Mouse (Mus musculus): ENCODE results near the gene Tmem88. TPM values are rescaled to one million over a fixed set of nuclear protein-coding genes. Genes with fewer than 3 reads are reported as not detected.

Gene Tmem88
- polyA plus RNA-seq, 1 experiment from 2014 or later: 40.5 TPM

- H3K4me3 ChIP-seq: peak overlapping the region; percentile 70
- peaks cover 48% of the 10 kb centered on the region for H3K36me3 ChIP-seq
- H3K9me3 ChIP-seq: no peaks in the 10 kb centered on the region
- H3K9ac ChIP-seq: peak overlapping the region; percentile 98
- under 1% methylated on average over 44 of the region's 46 CpGs for WGBS
- peak overlapping the region; percentile 99 for H3K27ac ChIP-seq (replicated peaks)
- 0 out of 2 replicates have a peak, but pooled peaks have one; percentile 9 for ATAC-seq (ENCODE audit: extremely low read depth, insufficient number of reproducible peaks, low FRiP score, low TSS enrichment)
- peaks cover 42% of the 10 kb centered on the region for H3K4me1 ChIP-seq
- H3K4me2 ChIP-seq: peak overlapping the region; percentile 99
- no peaks in the 10 kb centered on the region for H3K27me3 ChIP-seq (replicated peaks)
Observed at GRCm38 (mm10) chr11:69409378-69410044, 11.5 kb upstream of the Tmem88 start.

- peaks cover 56% of the 10 kb centered on the region for H3K36me3 ChIP-seq
- ATAC-seq (ENCODE audit: extremely low read depth, insufficient number of reproducible peaks, low FRiP score, low TSS enrichment): peak; percentile 48; the same call in 1 of the 2 replicates
- under 1% methylated on average over 33 of the region's 33 CpGs for WGBS
- no peaks in the 10 kb centered on the region for H3K9me3 ChIP-seq
- peak overlapping the region; percentile 70 for H3K4me3 ChIP-seq
- no peaks in the 10 kb centered on the region for H3K27me3 ChIP-seq (replicated peaks)
- H3K4me2 ChIP-seq: peak overlapping the region; percentile 99
- peaks cover 34% of the 10 kb centered on the region for H3K4me1 ChIP-seq
- peak overlapping the region; percentile 99 for H3K27ac ChIP-seq (replicated peaks)
- H3K9ac ChIP-seq: peak overlapping the region; percentile 98
Observed at GRCm38 (mm10) chr11:69408541-69409377, 10.7 kb upstream of the Tmem88 start.

GRCm38 (mm10) chr11:69407724-69408004 is 9.6 kb upstream of the Tmem88 start:
- peak overlapping the region; percentile 99 for H3K4me2 ChIP-seq
- no peak overlapping the region for H3K27ac ChIP-seq (replicated peaks)
- peaks cover 24% of the 10 kb centered on the region for H3K4me1 ChIP-seq
- no peaks in the 10 kb centered on the region for H3K9me3 ChIP-seq
- no peak for ATAC-seq (ENCODE audit: extremely low read depth, insufficient number of reproducible peaks, low FRiP score, low TSS enrichment)
- peak overlapping the region; percentile 70; the same call in 1 of the 2 replicates for H3K4me3 ChIP-seq
- 85% methylated on average over 4 of the region's 4 CpGs for WGBS
- no peaks in the 10 kb centered on the region for H3K27me3 ChIP-seq (replicated peaks)
- H3K9ac ChIP-seq: peak overlapping the region; percentile 98
- H3K36me3 ChIP-seq: peaks cover 58% of the 10 kb centered on the region

- Histone ChIP-seq H3K9me3 (no peaks in the 10 kb centered on the region), H3K9ac (peak overlapping the region; percentile 47), H3K4me1 (peaks cover 18% of the 10 kb centered on the region), H3K4me2 (peak overlapping the region; percentile 99; the same call in 1 of the 2 replicates), H3K27me3 (replicated peaks) (no peaks in the 10 kb centered on the region), H3K36me3 (peaks cover 61% of the 10 kb centered on the region), H3K27ac (replicated peaks) (no peak overlapping the region), H3K4me3 (no peak overlapping the region)
- no peak for ATAC-seq (ENCODE audit: extremely low read depth, insufficient number of reproducible peaks, low FRiP score, low TSS enrichment)
- 89% methylated on average over 16 of the region's 16 CpGs for WGBS
Observed at GRCm38 (mm10) chr11:69406867-69407723, 9.1 kb upstream of the Tmem88 start.

GRCm38 (mm10) chr11:69406282-69406681 is 8.2 kb upstream of the Tmem88 start:
- Histone ChIP-seq H3K4me1 (peaks cover 17% of the 10 kb centered on the region), H3K4me2 (no peak overlapping the region), H3K27me3 (replicated peaks) (no peaks in the 10 kb centered on the region), H3K9ac (no peak overlapping the region), H3K27ac (replicated peaks) (no peak overlapping the region), H3K36me3 (peaks cover 69% of the 10 kb centered on the region), H3K4me3 (no peak overlapping the region), H3K9me3 (no peaks in the 10 kb centered on the region)
- no peak for ATAC-seq (ENCODE audit: extremely low read depth, insufficient number of reproducible peaks, low FRiP score, low TSS enrichment)
- WGBS: 87% methylated on average over 19 of the region's 19 CpGs

- Histone ChIP-seq H3K9ac (no peak overlapping the region), H3K36me3 (peaks cover 76% of the 10 kb centered on the region), H3K4me3 (no peak overlapping the region), H3K4me1 (peaks cover 24% of the 10 kb centered on the region), H3K4me2 (no peak overlapping the region), H3K27ac (replicated peaks) (no peak overlapping the region), H3K9me3 (no peaks in the 10 kb centered on the region), H3K27me3 (replicated peaks) (no peaks in the 10 kb centered on the region)
- 85% methylated on average over 24 of the region's 24 CpGs for WGBS
- no peak for ATAC-seq (ENCODE audit: extremely low read depth, insufficient number of reproducible peaks, low FRiP score, low TSS enrichment)
Observed at GRCm38 (mm10) chr11:69405397-69406200, 7.6 kb upstream of the Tmem88 start.

- 89% methylated on average over 24 of the region's 24 CpGs for WGBS
Observed at GRCm38 (mm10) chr11:69404595-69405396, 6.8 kb upstream of the Tmem88 start.

GRCm38 (mm10) chr11:69403691-69404594 is 5.9 kb upstream of the Tmem88 start:
- 0 out of 2 replicates have a peak, but pooled peaks cover 4% of the 10 kb centered on the region for H3K27me3 ChIP-seq (replicated peaks)
- no peak overlapping the region for H3K4me2 ChIP-seq
- H3K4me1 ChIP-seq: peaks cover 39% of the 10 kb centered on the region
- no peak overlapping the region for H3K9ac ChIP-seq
- no peak overlapping the region for H3K4me3 ChIP-seq
- H3K27ac ChIP-seq (replicated peaks): no peak overlapping the region
- 89% methylated on average over 37 of the region's 38 CpGs for WGBS
- H3K9me3 ChIP-seq: no peaks in the 10 kb centered on the region
- H3K36me3 ChIP-seq: peaks cover 91% of the 10 kb centered on the region
- ATAC-seq (ENCODE audit: extremely low read depth, insufficient number of reproducible peaks, low FRiP score, low TSS enrichment): no peak

More at GRCm38 (mm10) chr11:69404595-69405396, 6.8 kb upstream of the Tmem88 start:
- Histone ChIP-seq H3K4me1 (peaks cover 31% of the 10 kb centered on the region), H3K4me2 (no peak overlapping the region), H3K9me3 (no peaks in the 10 kb centered on the region), H3K27me3 (replicated peaks) (0 out of 2 replicates have a peak, but pooled peaks cover 3% of the 10 kb centered on the region), H3K9ac (no peak overlapping the region), H3K36me3 (peaks cover 84% of the 10 kb centered on the region), H3K27ac (replicated peaks) (no peak overlapping the region), H3K4me3 (no peak overlapping the region)
- ATAC-seq (ENCODE audit: extremely low read depth, insufficient number of reproducible peaks, low FRiP score, low TSS enrichment): no peak

GRCm38 (mm10) chr11:69401987-69402386 is 4.0 kb upstream of the Tmem88 start:
- no peak for ATAC-seq (ENCODE audit: extremely low read depth, insufficient number of reproducible peaks, low FRiP score, low TSS enrichment)
- no peak overlapping the region for H3K9ac ChIP-seq
- H3K27ac ChIP-seq (replicated peaks): no peak overlapping the region
- peaks cover 46% of the 10 kb centered on the region for H3K4me1 ChIP-seq
- no peak overlapping the region for H3K4me2 ChIP-seq
- H3K9me3 ChIP-seq: no peaks in the 10 kb centered on the region
- 88% methylated on average over 12 of the region's 12 CpGs for WGBS
- H3K36me3 ChIP-seq: peaks cover 81% of the 10 kb centered on the region
- H3K27me3 ChIP-seq (replicated peaks): 0 out of 2 replicates have a peak, but pooled peaks cover 4% of the 10 kb centered on the region
- H3K4me3 ChIP-seq: no peak overlapping the region

Measured in heart, embryonic 13.5 days (tissue).